Mouse (Mus musculus) ES-Bruce4 (cell line): ENCODE results near the gene Prr14l.

ENCODE experiments used
- CTCF ChIP-seq: IDR thresholded peaks from one replicate; pipeline ENCODE4 v1.8.1; 2011; ENCODE audit warnings: low read depth, low read length
- EP300 ChIP-seq: IDR thresholded peaks from 2 replicates; pipeline ENCODE4 v1.6.1; 2011; ENCODE audit warnings: low read depth, low read length; ENCODE audit not compliant: insufficient read depth
- POLR2A ChIP-seq: IDR thresholded peaks from one replicate; pipeline ENCODE4 v1.8.1; 2011; ENCODE audit warnings: low read length; ENCODE audit not compliant: insufficient read depth

DNA sequence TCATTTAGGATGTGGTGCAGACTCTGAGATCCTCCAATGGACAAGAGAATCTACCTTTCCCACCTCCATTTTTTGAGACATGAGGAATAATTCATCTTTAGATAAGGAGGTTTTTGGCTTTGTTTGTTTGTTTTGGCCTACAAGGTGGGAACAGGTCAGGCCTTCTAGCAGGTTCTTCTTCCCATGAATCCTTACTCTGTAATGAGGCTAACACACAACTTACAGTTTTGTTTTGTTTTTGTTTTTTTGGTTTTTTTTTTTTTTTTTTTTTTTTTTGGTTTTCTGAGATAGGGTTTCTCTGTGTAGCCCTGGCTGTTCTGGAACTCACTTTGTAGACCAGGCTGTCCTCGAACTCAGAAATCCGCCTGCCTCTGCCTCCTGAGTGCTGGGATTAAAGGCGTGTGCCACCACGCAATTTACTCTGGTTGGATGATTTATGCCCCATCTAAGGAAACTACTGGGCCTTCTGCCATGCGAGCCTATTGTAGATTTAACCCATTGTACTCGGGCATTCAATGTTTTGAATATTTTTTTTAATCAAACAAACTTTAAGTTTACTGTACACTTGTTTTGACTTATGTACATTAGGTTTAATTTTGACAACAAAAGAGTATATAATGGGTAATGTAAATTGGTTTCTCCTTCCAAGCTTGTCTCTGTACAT is 8.5 kb upstream of the Prr14l start:
- TF ChIP-seq POLR2A (no peak), CTCF (no peak), EP300 (no peak)
